Mouse (Mus musculus) right cerebral cortex, postnatal 10 days (tissue): ENCODE measurements around the gene Olfr569.

Source experiments
- DNase-seq, 2 experiments: peaks; one replicate each; pipeline ENCODE4 v3.0.0; 2021; ENCODE audit warnings: low spot score in 2 of 2

Olfr569 gene

DNA sequence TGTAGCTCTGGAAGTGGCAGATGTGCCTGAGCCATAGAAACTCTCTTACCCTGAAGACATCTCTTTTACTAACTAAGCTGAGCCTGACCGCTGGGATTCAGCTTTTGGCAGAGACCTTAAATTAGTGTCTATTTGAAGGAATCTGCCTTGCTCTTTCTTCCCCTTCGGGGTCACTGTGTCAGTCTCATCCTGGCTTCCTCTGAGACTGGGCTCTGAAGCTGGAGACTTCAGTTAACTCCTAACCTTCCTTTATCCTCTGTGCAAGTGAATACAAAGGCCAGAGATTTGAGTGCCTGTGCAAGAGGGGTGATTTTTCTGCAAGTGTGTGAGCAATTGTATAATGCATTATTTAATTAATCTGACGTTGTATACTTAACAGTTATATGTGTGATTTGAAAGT, at the start of gene Olfr569:
Olfr569 (minus strand) TSS at position 101 of the 400 bp plus-strand sequence.
- no peak for DNase-seq

DNA sequence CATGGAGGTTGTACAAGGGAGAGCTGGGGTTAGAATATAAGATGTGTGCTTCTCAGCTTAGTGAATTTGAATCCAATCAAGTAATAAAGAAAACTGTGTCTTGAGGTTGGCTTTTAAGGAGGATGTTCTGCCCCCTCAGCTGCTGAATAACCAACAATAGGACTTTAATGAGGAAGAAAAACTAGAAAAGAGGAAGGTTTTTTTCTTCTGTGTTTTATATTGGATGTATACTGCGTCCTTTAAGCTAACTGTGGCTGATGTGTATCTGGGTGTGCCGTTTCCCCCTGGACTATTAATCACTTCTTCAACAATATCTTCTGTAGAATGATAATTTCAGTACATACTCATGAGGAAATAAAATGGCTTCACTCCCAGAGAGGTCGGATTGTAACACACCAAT, 36.4 kb upstream of the Olfr569 start:
- no peak for DNase-seq

DNA sequence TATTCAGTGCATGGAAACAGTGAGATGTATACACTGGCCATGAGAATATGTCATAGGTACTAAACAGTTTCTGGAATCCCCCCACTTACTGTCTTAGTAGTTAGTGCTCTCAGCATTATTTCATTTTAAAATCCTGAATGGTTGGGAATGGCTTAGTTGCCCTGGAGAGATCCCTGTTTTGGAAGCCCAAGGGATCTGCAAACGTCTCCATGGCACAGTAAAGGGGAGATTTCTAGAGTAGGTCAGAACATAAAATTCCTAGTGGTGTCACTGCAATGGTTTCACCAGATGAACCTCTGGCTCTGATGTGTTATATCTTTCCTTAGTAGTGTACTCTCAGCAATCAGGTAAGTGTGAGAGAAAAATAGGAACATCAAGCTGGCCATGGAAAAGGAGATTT, 33.4 kb upstream of the Olfr569 start, which contains the start of gene Olfr572:
Olfr572 (plus strand) TSS at position 301 of the 400 bp plus-strand sequence.
- DNase-seq: no peak

GRCm38 (mm10) chr7:102919632-102920031, 28.9 kb upstream of the Olfr569 start:
- no peak for DNase-seq

- DNase-seq: no peak
These were observed 26.6 kb upstream of the Olfr569 start, which contains the start of gene Olfr571 for GRCm38 (mm10) chr7:102917032-102917875. Gene Olfr571, minus strand, starts transcription at chr7:102917536.

DNA sequence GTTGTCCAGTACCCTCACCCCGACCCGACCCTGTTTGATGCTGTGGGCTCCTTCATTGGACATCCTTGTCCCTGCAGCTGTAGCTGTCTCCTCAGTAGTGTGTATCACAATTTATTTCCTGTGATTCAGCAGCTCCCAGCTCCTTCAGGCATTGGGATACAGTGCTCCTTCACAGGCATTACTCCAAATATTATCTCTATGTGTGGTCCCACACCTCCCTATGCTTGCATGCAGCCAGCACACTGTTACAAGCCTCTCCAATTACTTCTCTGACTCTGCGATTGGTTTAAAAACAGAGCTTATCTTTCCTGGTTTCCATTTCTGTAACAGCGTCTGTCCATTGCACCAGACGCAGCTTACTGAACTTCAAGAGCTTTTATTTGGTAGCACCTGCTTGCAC, 25.7 kb upstream of the Olfr569 start:
- no peak for DNase-seq

GRCm38 (mm10) chr7:102915261-102915660, 24.6 kb upstream of the Olfr569 start:
- DNase-seq: no peak

DNA sequence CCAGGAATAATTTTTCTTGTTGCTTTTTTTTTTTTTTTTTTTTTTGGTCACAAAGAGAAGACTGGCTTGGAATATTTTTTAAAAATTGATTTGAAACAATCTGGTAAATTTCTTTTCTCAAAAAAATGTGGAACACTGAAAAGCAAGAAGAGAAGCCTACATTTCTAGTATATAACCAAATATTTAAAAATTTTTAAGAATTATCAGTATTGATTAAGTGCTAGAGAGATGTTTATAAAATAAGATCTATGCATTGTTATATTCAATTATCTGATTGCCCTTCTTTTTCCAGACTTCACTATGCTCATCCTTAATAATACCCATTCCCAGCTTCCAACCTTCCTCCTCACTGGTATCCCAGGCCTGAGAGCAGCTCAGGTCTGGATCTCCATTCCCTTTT, 13.9 kb downstream of the Olfr569 start, which contains the start of gene Olfr568:
Olfr568 (plus strand) TSS at position 301 of the 400 bp plus-strand sequence.
- no peak for DNase-seq

- DNase-seq: no peak
These were observed 32.0 kb downstream of the Olfr569 start, which contains the start of gene Olfr566 for GRCm38 (mm10) chr7:102858665-102859064. Gene Olfr566, minus strand, starts transcription at chr7:102858765.

DNA sequence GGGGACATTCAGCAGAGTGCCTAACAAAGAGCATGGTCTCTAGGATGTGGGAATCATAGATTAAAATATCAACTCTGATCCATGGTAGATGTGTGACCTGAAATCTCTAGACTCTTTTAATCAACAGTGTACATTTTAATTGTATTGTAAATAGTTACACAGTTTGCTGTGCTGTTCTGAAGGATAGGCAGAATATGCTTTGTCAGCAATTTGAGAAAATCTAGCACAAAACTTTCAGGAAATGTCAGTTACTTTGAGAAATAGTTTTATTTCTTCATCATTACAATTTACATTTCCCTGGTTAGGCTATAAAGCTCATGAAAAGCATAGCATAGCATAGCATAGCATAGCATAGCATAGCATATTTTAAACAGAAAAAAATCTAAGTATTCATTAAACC, 34.9 kb downstream of the Olfr569 start:
- DNase-seq: no peak
